Mouse (Mus musculus) intestine, embryonic 16.5 days (tissue): ENCODE data around the gene Ptbp3. TPM values are rescaled to one million over a fixed set of nuclear protein-coding genes. Genes with fewer than 3 reads are reported as not detected.
"Not testable (repeated sequence)": the region's sequence is repeated elsewhere in the genome, so short reads cannot be mapped to it uniquely, and the experiment has no call there.

Experiments
- ATAC-seq: fragments of 200-750 bp; cut with Nextera tagmentation; 2 replicates; pipeline ENCODE4 v1.8.0; 2017; ENCODE audit warnings: moderate TSS enrichment, moderate library complexity
- H3K27ac ChIP-seq: fragments of 300-500 bp; sonication (generic); 2 replicates; pipeline ENCODE4 v1.5.1; 2014; ENCODE audit warnings: mild to moderate bottlenecking, low read length
- H3K27me3 ChIP-seq: fragments of 300-500 bp; sonication (generic); replicated peaks from 2 replicates; pipeline ENCODE4 v1.6.1; 2014; ENCODE audit warnings: low read length, control low read depth, mixed read lengths; ENCODE audit not compliant: control insufficient read depth, insufficient read depth
- H3K36me3 ChIP-seq: fragments of 300-500 bp; sonication (generic); 2 replicates; pipeline ENCODE4 v1.6.1; 2014; ENCODE audit warnings: low read length, control low read depth; ENCODE audit not compliant: control insufficient read depth, insufficient read depth
- H3K4me1 ChIP-seq: fragments of 300-500 bp; sonication (generic); 2 replicates; pipeline ENCODE4 v1.6.1; 2014; ENCODE audit warnings: low read length, control low read depth, mixed read lengths; ENCODE audit not compliant: control insufficient read depth, insufficient read depth
- H3K4me2 ChIP-seq: fragments of 300-500 bp; sonication (generic); 2 replicates; pipeline ENCODE4 v1.6.1; 2014; ENCODE audit warnings: low read depth, low read length, control low read depth
- H3K4me3 ChIP-seq: fragments of 300-500 bp; sonication (generic); 2 replicates; pipeline ENCODE4 v1.5.1; 2014; ENCODE audit warnings: mild to moderate bottlenecking, low read length
- H3K9ac ChIP-seq: fragments of 300-500 bp; sonication (generic); 2 replicates; pipeline ENCODE4 v1.6.1; 2014; ENCODE audit warnings: low read depth, low read length
- H3K9me3 ChIP-seq: fragments of 300-500 bp; sonication (generic); 2 replicates; pipeline ENCODE4 v1.6.1; 2016; ENCODE audit warnings: low read length, control low read depth; ENCODE audit not compliant: control insufficient read depth
- WGBS: fragments of 180-500 bp; shearing (Covaris S2); extraction: QIAGEN DNeasy Blood & Tissue Kit; methylation state at CpG from one replicate; pipeline ENCODE4 v1.1.7; 2014; 5-methylcytosine and 5-hydroxymethylcytosine counted together
- polyA plus RNA-seq: library from polyadenylated mRNA; unstranded; fragments of >200 nt; fragmentation: Nextera tagmentation; extraction: Ambion mirVana; gene quantifications from 2 replicates; pipeline ENCODE4 v1.2.1, GENCODE M21; 2015

Ptbp3 gene
- polyA plus RNA-seq, 1 experiment from 2014 or later: 56.5 TPM

DNA sequence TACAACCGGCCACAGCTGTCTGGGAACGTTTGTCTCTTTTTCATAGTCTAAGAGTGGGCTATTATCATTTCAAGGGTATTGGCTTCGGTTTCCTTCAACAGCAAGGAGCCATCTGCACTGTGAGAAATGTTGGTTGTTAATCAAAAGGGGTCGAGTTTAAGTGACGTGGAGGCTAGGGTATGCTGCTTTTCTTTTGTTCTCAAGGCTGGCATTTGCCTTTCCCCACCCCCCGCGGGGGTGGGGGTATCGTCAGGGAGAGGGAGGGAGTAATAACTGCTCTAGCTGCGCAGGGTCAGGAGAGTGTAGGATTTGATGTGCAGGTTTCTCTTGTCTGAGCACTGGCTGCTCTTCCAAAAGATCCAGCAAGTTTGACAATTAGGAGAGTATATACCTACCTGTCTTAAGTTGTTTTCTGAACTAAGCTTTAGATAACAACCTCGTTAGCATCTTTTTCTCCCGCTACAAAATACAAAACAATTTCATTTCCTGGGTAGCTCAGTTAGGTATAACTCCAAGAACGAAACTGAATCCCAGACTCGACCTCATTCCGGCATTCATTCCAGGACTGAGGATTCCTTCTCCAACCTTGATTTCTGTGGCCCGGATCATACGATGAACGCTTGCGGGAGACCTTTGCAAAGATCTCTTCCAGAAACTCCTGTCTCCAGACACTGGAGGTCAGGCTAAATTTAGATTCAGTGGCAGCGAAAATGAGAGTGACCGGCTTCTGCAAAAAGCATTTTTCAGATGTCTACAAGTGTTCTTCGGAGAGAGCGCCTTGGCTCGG is 31.5 kb upstream of the Ptbp3 start:
- H3K4me2 ChIP-seq: peak overlapping the region; percentile 77
- no peaks in the 10 kb centered on the region for H3K36me3 ChIP-seq
- no peaks in the 10 kb centered on the region for H3K9me3 ChIP-seq
- ATAC-seq: peak; percentile 12
- H3K9ac ChIP-seq: peak overlapping the region; percentile 68
- peak overlapping the region; percentile 65 for H3K4me3 ChIP-seq
- H3K27me3 ChIP-seq: no peaks in the 10 kb centered on the region
- WGBS: under 1% methylated on average over 23 of the region's 23 CpGs
- 0 out of 2 replicates have a peak, but pooled peaks cover 3% of the 10 kb centered on the region for H3K4me1 ChIP-seq
- peak overlapping the region; percentile 80 for H3K27ac ChIP-seq

DNA sequence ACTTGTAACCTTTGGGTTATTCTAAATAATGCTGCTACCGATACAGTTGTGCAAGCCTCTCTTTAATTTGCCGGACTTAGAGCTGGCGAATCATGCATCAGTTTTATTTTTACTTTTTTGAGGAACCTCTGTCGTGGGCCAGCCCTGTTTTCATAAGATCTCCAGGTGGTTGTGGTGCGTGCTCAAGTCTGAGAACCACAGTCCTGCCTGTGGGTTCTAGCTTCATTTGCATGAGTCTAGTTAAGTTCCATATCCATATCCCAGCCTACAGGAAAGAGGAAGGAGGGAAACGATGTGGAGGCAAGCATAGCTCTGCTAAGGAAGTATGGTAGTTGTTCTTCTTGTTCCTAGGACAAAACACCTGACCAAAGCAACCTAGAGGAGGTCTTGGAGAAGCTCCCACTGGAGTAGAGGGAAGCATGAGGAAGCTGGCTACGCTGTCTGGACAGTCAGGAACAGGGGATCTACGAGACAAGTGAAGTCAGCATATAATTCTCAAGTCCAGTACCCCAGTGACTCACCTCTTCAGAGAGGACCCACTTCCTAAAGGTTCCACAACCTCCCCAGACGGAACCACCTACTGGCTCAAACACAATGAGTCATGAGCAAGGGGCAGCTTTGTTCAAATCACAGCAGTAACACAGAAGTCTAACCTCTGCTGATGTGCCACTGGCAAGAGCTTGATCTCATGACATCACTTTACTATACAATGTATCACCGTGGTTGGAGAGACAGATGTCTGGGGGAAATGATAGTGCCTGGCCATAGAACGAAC is 26.2 kb upstream of the Ptbp3 start:
- no peak overlapping the region for H3K27ac ChIP-seq
- H3K4me2 ChIP-seq: no peak overlapping the region
- no peak for ATAC-seq
- H3K4me3 ChIP-seq: no peak overlapping the region
- 0 out of 2 replicates have a peak, but pooled peaks cover 3% of the 10 kb centered on the region for H3K4me1 ChIP-seq
- 86% methylated on average over 11 of the region's 11 CpGs for WGBS
- H3K27me3 ChIP-seq: no peaks in the 10 kb centered on the region
- H3K9me3 ChIP-seq: no peaks in the 10 kb centered on the region
- H3K36me3 ChIP-seq: no peaks in the 10 kb centered on the region
- H3K9ac ChIP-seq: no peak overlapping the region

DNA sequence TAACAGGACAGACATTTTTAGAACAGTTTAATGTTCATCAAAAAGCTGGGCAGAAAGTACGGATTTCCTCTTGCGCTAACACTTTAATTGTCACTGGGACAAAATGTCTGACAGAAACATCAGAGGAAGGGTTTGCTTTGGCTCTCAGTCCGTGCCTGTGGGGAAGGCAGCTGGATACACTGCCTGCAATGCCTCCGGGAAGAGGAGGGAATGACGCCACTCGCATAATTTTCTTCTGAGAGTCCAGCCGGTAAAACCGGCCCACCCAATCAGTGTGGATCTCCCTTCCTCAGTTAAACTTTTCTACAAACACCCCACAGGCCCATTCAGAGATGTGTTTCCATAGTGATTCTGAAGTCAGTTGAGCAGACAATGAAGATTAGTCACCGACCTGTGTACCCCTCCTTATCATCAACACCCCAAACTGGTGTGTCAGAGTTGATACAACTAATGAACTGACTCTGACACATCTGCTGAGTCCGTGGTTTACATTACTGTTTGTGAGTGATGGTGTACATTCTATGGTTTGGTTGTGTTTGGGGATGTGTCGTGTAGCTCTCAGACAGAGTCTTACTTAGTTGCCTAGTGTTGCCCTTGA is 23.5 kb upstream of the Ptbp3 start:
- no peak for ATAC-seq
- WGBS: 85% methylated on average over 11 of the region's 11 CpGs
- Histone ChIP-seq H3K27ac (no peak overlapping the region), H3K4me2 (no peak overlapping the region), H3K4me1 (no peaks in the 10 kb centered on the region), H3K9ac (no peak overlapping the region), H3K27me3 (no peaks in the 10 kb centered on the region), H3K36me3 (no peaks in the 10 kb centered on the region), H3K4me3 (no peak overlapping the region), H3K9me3 (no peaks in the 10 kb centered on the region)

DNA sequence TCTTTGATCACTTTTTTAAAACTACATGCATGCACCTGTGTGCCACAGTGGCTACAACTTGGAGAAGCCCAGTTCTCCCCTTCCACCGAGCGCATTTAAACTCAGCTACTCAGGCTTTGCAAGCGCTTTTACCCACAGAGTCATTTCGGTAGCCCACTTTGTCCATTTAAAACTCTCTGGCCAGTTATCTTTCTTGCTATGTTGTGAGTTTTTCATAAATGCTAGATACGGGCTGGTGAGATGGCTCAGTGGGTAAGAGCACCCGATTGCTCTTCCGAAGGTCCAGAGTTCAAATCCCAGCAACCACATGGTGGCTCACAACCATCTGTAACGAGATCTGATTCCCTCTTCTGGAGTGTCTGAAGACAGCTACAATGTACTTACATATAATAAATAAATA is 21.4 kb upstream of the Ptbp3 start:
- not testable (repeated sequence) for H3K9me3 ChIP-seq, H3K9ac ChIP-seq, ATAC-seq, H3K36me3 ChIP-seq, H3K4me2 ChIP-seq, H3K27ac ChIP-seq, H3K27me3 ChIP-seq, H3K4me1 ChIP-seq, H3K4me3 ChIP-seq
- 95% methylated on average over 7 of the region's 8 CpGs for WGBS

DNA sequence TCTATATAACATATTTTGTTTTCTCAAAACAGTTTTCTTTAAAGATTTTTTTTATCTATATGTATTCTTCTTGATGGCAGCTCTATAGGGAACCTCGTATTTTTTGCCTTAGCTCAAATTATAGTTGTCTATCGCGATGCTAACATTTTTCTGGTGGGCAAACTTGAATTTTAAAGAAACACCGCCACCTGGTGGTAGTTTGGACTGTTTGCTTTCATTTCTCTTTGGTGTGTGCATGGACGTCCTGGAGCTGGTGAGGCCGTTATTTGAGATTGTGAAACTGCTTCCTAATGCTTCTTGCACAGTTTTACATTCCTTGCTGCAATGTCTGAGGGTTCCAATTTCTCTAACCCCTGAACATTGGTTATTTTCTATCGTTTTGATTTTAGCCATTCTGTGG is 20.4 kb upstream of the Ptbp3 start:
- no peaks in the 10 kb centered on the region for H3K36me3 ChIP-seq
- H3K9ac ChIP-seq: no peak overlapping the region
- H3K4me1 ChIP-seq: no peaks in the 10 kb centered on the region
- H3K4me2 ChIP-seq: no peak overlapping the region
- H3K4me3 ChIP-seq: no peak overlapping the region
- no peaks in the 10 kb centered on the region for H3K27me3 ChIP-seq
- H3K27ac ChIP-seq: no peak overlapping the region
- peaks cover 4% of the 10 kb centered on the region; the same call in 1 of the 2 replicates for H3K9me3 ChIP-seq
- WGBS: 4% methylated on average over 7 of the region's 7 CpGs
- peak; percentile 73 for ATAC-seq

- 83% methylated on average over 6 of the region's 6 CpGs for WGBS
- Histone ChIP-seq H3K27ac (no peak overlapping the region), H3K4me2 (no peak overlapping the region), H3K4me1 (no peaks in the 10 kb centered on the region), H3K9ac (no peak overlapping the region), H3K36me3 (no peaks in the 10 kb centered on the region), H3K4me3 (no peak overlapping the region), H3K9me3 (peaks cover 4% of the 10 kb centered on the region; the same call in 1 of the 2 replicates), H3K27me3 (no peaks in the 10 kb centered on the region)
- 0 out of 2 replicates have a peak, but pooled peaks have one; percentile 16 for ATAC-seq
Measured at GRCm38 (mm10) chr4:59567576-59568260, 18.6 kb upstream of the Ptbp3 start.

GRCm38 (mm10) chr4:59565571-59566188 is 16.5 kb upstream of the Ptbp3 start:
- Histone ChIP-seq H3K27ac (no peak overlapping the region), H3K36me3 (no peaks in the 10 kb centered on the region), H3K4me2 (no peak overlapping the region), H3K27me3 (no peaks in the 10 kb centered on the region), H3K4me1 (no peaks in the 10 kb centered on the region), H3K9me3 (peaks cover 4% of the 10 kb centered on the region; the same call in 1 of the 2 replicates), H3K4me3 (no peak overlapping the region), H3K9ac (no peak overlapping the region)
- no peak for ATAC-seq
- WGBS: 73% methylated on average over 8 of the region's 8 CpGs

DNA sequence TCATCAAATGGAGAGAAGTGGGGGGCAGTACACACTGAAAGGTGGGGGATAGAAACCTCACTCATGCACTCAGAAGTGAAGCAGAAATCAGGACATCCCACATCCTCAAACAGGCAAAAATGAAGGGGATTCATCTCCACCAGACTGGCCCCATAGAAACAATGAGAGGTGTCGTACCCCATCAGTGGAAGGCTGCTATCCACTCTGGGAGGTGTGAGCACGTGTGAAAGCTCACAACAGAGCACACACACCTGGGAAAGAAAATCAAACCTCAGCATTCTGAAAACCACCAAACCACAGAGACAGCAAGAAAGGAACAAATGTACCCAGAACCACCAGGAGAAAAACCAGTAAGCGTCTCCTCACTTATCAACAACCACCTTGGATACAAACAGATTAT is 15.0 kb upstream of the Ptbp3 start:
- Histone ChIP-seq H3K27ac (no peak overlapping the region), H3K27me3 (no peaks in the 10 kb centered on the region), H3K36me3 (no peaks in the 10 kb centered on the region), H3K4me1 (no peaks in the 10 kb centered on the region), H3K9me3 (peaks cover 4% of the 10 kb centered on the region; the same call in 1 of the 2 replicates), H3K4me2 (no peak overlapping the region), H3K9ac (no peak overlapping the region), H3K4me3 (no peak overlapping the region)
- WGBS: 80% methylated on average over 3 of the region's 3 CpGs
- no peak for ATAC-seq
